In the genomic region with DNA sequence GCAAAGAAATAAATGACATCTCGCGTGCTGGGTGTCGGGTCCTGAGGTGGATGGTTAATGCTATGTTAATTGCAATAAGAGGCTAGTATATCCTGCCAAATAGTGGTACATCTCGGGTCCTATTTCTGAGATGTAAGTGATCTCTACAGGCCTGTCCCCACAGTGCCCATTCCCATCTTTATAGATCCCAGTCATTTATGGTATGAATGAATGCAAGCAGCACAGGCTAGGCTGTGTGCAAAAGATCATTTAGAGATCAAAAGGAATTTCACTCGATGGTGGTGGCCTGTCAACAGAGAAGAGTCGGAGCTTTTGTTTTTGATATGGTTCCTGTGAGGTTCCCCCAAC, we compare ENCODE assay signal across 8 mouse cellular contexts. TPM values are rescaled to one million over a fixed set of nuclear protein-coding genes. Genes with fewer than 3 reads are reported as not detected.
DNase-seq lines count a peak whose midpoint lies in the region; ATAC-seq and TF ChIP-seq lines count a peak whose summit lies in the region.

No protein-coding gene starts in this region.

- WGBS in kidney, embryonic 15.5 days = 12% methylated on average over 6 of the region's 6 CpGs
- 19% methylated on average over 6 of the region's 6 CpGs for WGBS in hindbrain, embryonic 15.5 days
- 24% methylated on average over 6 of the region's 6 CpGs for WGBS in midbrain, embryonic 15.5 days

- no peak for TF ChIP-seq POLR2A in cortical plate, adult 2 months (IDR thresholded peaks at IDR 0.05; ENCODE audit: extremely low read depth, insufficient read depth, low read length)

- no peak for TF ChIP-seq CTCF in cortical plate, adult 2 months (IDR thresholded peaks at IDR 0.05; ENCODE audit: extremely low read depth, insufficient read depth, low read length)

- peak overlapping the region; percentile 55 for H3K9ac ChIP-seq in kidney, embryonic 15.5 days
- peak overlapping the region; percentile 83 for H3K9ac ChIP-seq in hindbrain, embryonic 15.5 days
- peak overlapping the region; percentile 65 for H3K9ac ChIP-seq in midbrain, embryonic 15.5 days

- H3K4me1 ChIP-seq in kidney, embryonic 15.5 days = peaks cover 11% of the 10 kb centered on the region
- peaks cover 3% of the 10 kb centered on the region; the same call in 1 of the 2 replicates for H3K4me1 ChIP-seq in cortical plate, adult 2 months (ENCODE audit: control insufficient read depth, insufficient read depth, low read length)
- peaks cover 15% of the 10 kb centered on the region for H3K4me1 ChIP-seq in hindbrain, embryonic 15.5 days (replicated peaks)
- H3K4me1 ChIP-seq in midbrain, embryonic 15.5 days = peaks cover 19% of the 10 kb centered on the region

- no peak for ATAC-seq in kidney, embryonic 15.5 days (replicated peaks; ENCODE audit: low FRiP score)
- 0 out of 2 replicates have a peak, but pooled peaks have one; percentile 36 for ATAC-seq in hindbrain, embryonic 15.5 days (ENCODE audit: low FRiP score, low read depth)
- peak; percentile 37 for ATAC-seq in midbrain, embryonic 15.5 days (replicated peaks)

- no peaks in the 10 kb centered on the region for H3K36me3 ChIP-seq in kidney, embryonic 15.5 days
- H3K36me3 ChIP-seq in hindbrain, embryonic 15.5 days = no peaks in the 10 kb centered on the region
- no peaks in the 10 kb centered on the region for H3K36me3 ChIP-seq in midbrain, embryonic 15.5 days (replicated peaks)

- no peak for DNase-seq in kidney, postnatal 4 days
- no peak for DNase-seq in adrenal gland, adult 8-10 months
- no peak for DNase-seq in yolk sac, embryonic 10.5 days (ENCODE audit: low spot score)
- DNase-seq in left cerebral cortex, adult 18-20 months (ENCODE audit: low spot score in 2 of 2) = no peak

- peak overlapping the region; percentile 75 for H3K4me2 ChIP-seq in kidney, embryonic 15.5 days
- peak overlapping the region; percentile 76 for H3K4me2 ChIP-seq in hindbrain, embryonic 15.5 days
- H3K4me2 ChIP-seq in midbrain, embryonic 15.5 days = peak overlapping the region; percentile 77

- H3K27ac ChIP-seq in kidney, embryonic 15.5 days = no peak overlapping the region
- peak overlapping the region; percentile 32; the same call in 1 of the 2 replicates for H3K27ac ChIP-seq in cortical plate, adult 2 months (ENCODE audit: insufficient read depth, low read length)
- peak overlapping the region; percentile 87 for H3K27ac ChIP-seq in hindbrain, embryonic 15.5 days (replicated peaks)
- peak overlapping the region; percentile 83 for H3K27ac ChIP-seq in midbrain, embryonic 15.5 days

- H3K27me3 ChIP-seq in kidney, embryonic 15.5 days = no peaks in the 10 kb centered on the region
- no peaks in the 10 kb centered on the region for H3K27me3 ChIP-seq in hindbrain, embryonic 15.5 days
- no peaks in the 10 kb centered on the region for H3K27me3 ChIP-seq in midbrain, embryonic 15.5 days (replicated peaks)

- H3K9me3 ChIP-seq in kidney, embryonic 15.5 days (replicated peaks) = no peaks in the 10 kb centered on the region
- no peaks in the 10 kb centered on the region for H3K9me3 ChIP-seq in hindbrain, embryonic 15.5 days
- H3K9me3 ChIP-seq in midbrain, embryonic 15.5 days = no peaks in the 10 kb centered on the region

- H3K4me3 ChIP-seq in kidney, embryonic 15.5 days (replicated peaks) = peak overlapping the region; percentile 66
- peak overlapping the region; percentile 74 for H3K4me3 ChIP-seq in cortical plate, adult 2 months (ENCODE audit: insufficient read depth, low read length)
- peak overlapping the region; percentile 87 for H3K4me3 ChIP-seq in hindbrain, embryonic 15.5 days
- peak overlapping the region; percentile 81 for H3K4me3 ChIP-seq in midbrain, embryonic 15.5 days

RNA-seq across cellular contexts. Expression of gene Zkscan16, which starts 0.8 kb away (rescaled TPM):
- polyA plus RNA-seq in kidney, embryonic 15.5 days (2015; fragmentation: Nextera tagmentation; extraction: Ambion mirVana) = 0.74 and 0.84 TPM in 2 replicates
- polyA plus RNA-seq in cortical plate, adult 2 months (2012; rRNA removed) = 14.7 and 17.1 TPM in 2 replicates
- polyA plus RNA-seq in hindbrain, embryonic 15.5 days (2015; fragmentation: Nextera tagmentation; extraction: Ambion mirVana) = 2.3 and 2.4 TPM in 2 replicates
- 1.8 and 2.7 TPM in 2 replicates for polyA plus RNA-seq in midbrain, embryonic 15.5 days (2015; fragmentation: Nextera tagmentation; extraction: Ambion mirVana)
- 10 to 100 TPM in 2 of 4 experiments, 1 to 10 TPM in 2; 4.3 to 11.6 (median 8.5) TPM for total RNA-seq in adrenal gland, adult 8-10 months (2022)
- total RNA-seq in left cerebral cortex, adult 18-20 months (2021) = 10 to 100 TPM; 57.7 to 61.3 TPM

RNA-seq across cellular contexts. Expression of gene Ecpas, which starts 31.6 kb away (rescaled TPM):
- polyA plus RNA-seq in kidney, embryonic 15.5 days (2015; fragmentation: Nextera tagmentation; extraction: Ambion mirVana) = 27.8 and 31.0 TPM in 2 replicates
- 38.6 and 40.5 TPM in 2 replicates for polyA plus RNA-seq in cortical plate, adult 2 months (2012; rRNA removed)
- polyA plus RNA-seq in hindbrain, embryonic 15.5 days (2015; fragmentation: Nextera tagmentation; extraction: Ambion mirVana) = 32.0 and 34.7 TPM in 2 replicates
- polyA plus RNA-seq in midbrain, embryonic 15.5 days (2015; fragmentation: Nextera tagmentation; extraction: Ambion mirVana) = 33.3 and 35.2 TPM in 2 replicates
- 100 to 1,000 TPM; 142 to 177 (median 168) TPM for total RNA-seq in adrenal gland, adult 8-10 months (2022)
- 100 to 1,000 TPM; 132 to 133 TPM for total RNA-seq in left cerebral cortex, adult 18-20 months (2021)

RNA-seq across cellular contexts. Expression of gene Ptgr1, which starts 42.7 kb away (rescaled TPM):
- polyA plus RNA-seq in kidney, embryonic 15.5 days (2015; fragmentation: Nextera tagmentation; extraction: Ambion mirVana) = 22.2 and 24.6 TPM in 2 replicates
- polyA plus RNA-seq in cortical plate, adult 2 months (2012; rRNA removed) = 0.86 and 0.89 TPM in 2 replicates
- polyA plus RNA-seq in hindbrain, embryonic 15.5 days (2015; fragmentation: Nextera tagmentation; extraction: Ambion mirVana) = 5.2 and 5.7 TPM in 2 replicates
- polyA plus RNA-seq in midbrain, embryonic 15.5 days (2015; fragmentation: Nextera tagmentation; extraction: Ambion mirVana) = 3.2 and 4.2 TPM in 2 replicates
- total RNA-seq in adrenal gland, adult 8-10 months (2022) = 10 to 100 TPM; 18.0 to 54.4 (median 29.9) TPM
- 1 to 10 TPM; 2.1 TPM for total RNA-seq in left cerebral cortex, adult 18-20 months (2021)

RNA-seq across cellular contexts. Expression of gene Dnajc25, which starts 50.7 kb away (rescaled TPM):
- polyA plus RNA-seq in kidney, embryonic 15.5 days (2015; fragmentation: Nextera tagmentation; extraction: Ambion mirVana) = 10.2 and 10.9 TPM in 2 replicates
- polyA plus RNA-seq in cortical plate, adult 2 months (2012; rRNA removed) = 3.2 and 3.3 TPM in 2 replicates
- 7.6 and 8.4 TPM in 2 replicates for polyA plus RNA-seq in hindbrain, embryonic 15.5 days (2015; fragmentation: Nextera tagmentation; extraction: Ambion mirVana)
- polyA plus RNA-seq in midbrain, embryonic 15.5 days (2015; fragmentation: Nextera tagmentation; extraction: Ambion mirVana) = 7.4 and 7.5 TPM in 2 replicates
- total RNA-seq in adrenal gland, adult 8-10 months (2022) = 10 to 100 TPM; 13.1 to 19.6 (median 15.3) TPM
- 1 to 10 TPM; 5.7 TPM for total RNA-seq in left cerebral cortex, adult 18-20 months (2021)

RNA-seq across cellular contexts. Expression of gene Gm20503, which starts 58.8 kb away (rescaled TPM):
- 14.4 and 15.2 TPM in 2 replicates for polyA plus RNA-seq in kidney, embryonic 15.5 days (2015; fragmentation: Nextera tagmentation; extraction: Ambion mirVana)
- polyA plus RNA-seq in cortical plate, adult 2 months (2012; rRNA removed) = 0.08 TPM in 1 of 2 replicates, not detected in the other
- polyA plus RNA-seq in hindbrain, embryonic 15.5 days (2015; fragmentation: Nextera tagmentation; extraction: Ambion mirVana) = 8.9 and 12.8 TPM in 2 replicates
- polyA plus RNA-seq in midbrain, embryonic 15.5 days (2015; fragmentation: Nextera tagmentation; extraction: Ambion mirVana) = 9.1 and 9.4 TPM in 2 replicates
- 1 to 10 TPM in 3 of 4 experiments, not detected in 1; 2.7 to 8.3 (median 6.3) TPM for total RNA-seq in adrenal gland, adult 8-10 months (2022)
- total RNA-seq in left cerebral cortex, adult 18-20 months (2021) = 1 to 10 TPM; 1.7 to 3.3 TPM
